Comparison of ENCODE assay signal across 13 mouse cellular contexts in the genomic region with DNA sequence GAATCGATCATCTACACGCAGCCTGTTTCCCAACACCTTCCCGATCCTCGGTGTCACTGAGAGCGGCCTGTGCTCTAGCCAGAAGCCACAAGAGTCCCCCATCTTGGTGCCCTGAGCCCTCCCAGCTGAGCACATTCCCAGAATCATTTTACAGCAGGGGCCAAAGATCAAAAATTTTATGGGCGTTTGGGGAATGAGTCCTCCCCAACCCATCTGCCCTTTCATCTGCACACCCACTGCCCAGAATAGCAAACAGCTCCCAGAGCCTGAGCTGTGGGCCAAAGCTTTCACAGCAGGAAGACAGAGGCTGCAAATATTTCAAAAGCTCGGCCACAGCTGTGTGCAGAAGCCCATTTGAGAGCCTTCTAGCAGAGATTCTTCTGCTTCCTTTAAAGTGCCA.
DNase-seq lines count a peak whose midpoint lies in the region; ATAC-seq lines count a peak whose summit lies in the region.
"Had no signal": no experiment of that assay in that cellular context is flagged by ENCODE, and none has a peak within 500 bp of the region (broad histone marks: within the 10 kb centered on the region; RNA-seq: fewer than 3 reads in every experiment).

No protein-coding gene starts in this region.

- H3K4me2 ChIP-seq in midbrain, embryonic 16.5 days (ENCODE audit: low read length), result no peak overlapping the region
- H3K4me2 ChIP-seq in kidney, embryonic 16.5 days (replicated peaks; ENCODE audit: low read depth, low read length), result no peak overlapping the region
- no peak overlapping the region for H3K4me2 ChIP-seq in neural tube, embryonic 11.5 days (ENCODE audit: low read depth)
- H3K4me2 ChIP-seq: heart, embryonic 12.5 days; midbrain, embryonic 13.5 days had no signal

- DNase-seq in frontal cortex, postnatal 36 days (ENCODE audit: low spot score in 2 of 2), result no peak
- peak; percentile 16 for DNase-seq in midbrain, embryonic 10.5 days (ENCODE audit: low spot score)
- peak; percentile 45 for DNase-seq in neural tube, embryonic 11.5 days (ENCODE audit: low spot score)
- no peak for DNase-seq in heart, postnatal 25 days (ENCODE audit: low spot score)
- DNase-seq: cerebellum, adult 9-11 months; liver; thymus, adult 2 months had no signal

- H3K27ac ChIP-seq in midbrain, embryonic 10.5 days (replicated peaks), result no peak overlapping the region
- H3K27ac ChIP-seq in midbrain, embryonic 16.5 days (ENCODE audit: low read length), result no peak overlapping the region; the same call in 1 of the 2 replicates
- no peak overlapping the region for H3K27ac ChIP-seq in kidney, embryonic 16.5 days (ENCODE audit: low read length)
- no peak overlapping the region for H3K27ac ChIP-seq in neural tube, embryonic 11.5 days (ENCODE audit: low read depth, low read length)
- H3K27ac ChIP-seq: midbrain, embryonic 13.5 days had no signal

- H3K4me1 ChIP-seq in midbrain, embryonic 10.5 days, result peaks cover 33% of the 10 kb centered on the region
- no peaks in the 10 kb centered on the region for H3K4me1 ChIP-seq in midbrain, embryonic 16.5 days (ENCODE audit: control insufficient read depth, insufficient read depth, low read length)
- H3K4me1 ChIP-seq in kidney, embryonic 16.5 days (ENCODE audit: insufficient read depth, low read length), result peaks cover 27% of the 10 kb centered on the region; the same call in 1 of the 2 replicates
- peaks cover 3% of the 10 kb centered on the region; the same call in 1 of the 2 replicates for H3K4me1 ChIP-seq in neural tube, embryonic 11.5 days (ENCODE audit: control insufficient read depth, insufficient read depth, low read length)

- 63% methylated on average over 7 of the region's 7 CpGs for WGBS in midbrain, embryonic 10.5 days
- 60% methylated on average over 7 of the region's 7 CpGs for WGBS in midbrain, embryonic 16.5 days
- 41% methylated on average over 7 of the region's 7 CpGs for WGBS in kidney, embryonic 16.5 days
- 31% methylated on average over 7 of the region's 7 CpGs for WGBS in neural tube, embryonic 11.5 days

- peak; percentile 34; the same call in 1 of the 2 replicates for ATAC-seq in frontal cortex, adult (ENCODE audit: low TSS enrichment)
- ATAC-seq in midbrain, embryonic 16.5 days, result no peak
- ATAC-seq in kidney, embryonic 16.5 days (ENCODE audit: low FRiP score, low TSS enrichment), result 0 out of 2 replicates have a peak, but pooled peaks have one; percentile 42
- ATAC-seq in neural tube, embryonic 11.5 days (ENCODE audit: insufficient read depth, low FRiP score, low TSS enrichment), result no peak
- no peak for ATAC-seq in granulocyte monocyte progenitor cell, adult 5-6 weeks (replicated peaks; ENCODE audit: poor library complexity, severe bottlenecking)
- ATAC-seq: midbrain, embryonic 13.5 days had no signal

- H3K9ac ChIP-seq in midbrain, embryonic 16.5 days (ENCODE audit: low read depth, low read length), result no peak overlapping the region
- H3K9ac ChIP-seq in kidney, embryonic 16.5 days (replicated peaks; ENCODE audit: low read length), result no peak overlapping the region
- H3K9ac ChIP-seq in neural tube, embryonic 11.5 days (ENCODE audit: low read length), result no peak overlapping the region
- H3K9ac ChIP-seq: heart, embryonic 12.5 days; midbrain, embryonic 13.5 days had no signal

- H3K9me3 ChIP-seq in midbrain, embryonic 10.5 days (replicated peaks), result no peaks in the 10 kb centered on the region
- no peaks in the 10 kb centered on the region for H3K9me3 ChIP-seq in midbrain, embryonic 16.5 days (replicated peaks; ENCODE audit: control insufficient read depth, low read length, poor library complexity, severe bottlenecking)
- H3K9me3 ChIP-seq in kidney, embryonic 16.5 days (ENCODE audit: low read length), result no peaks in the 10 kb centered on the region
- no peaks in the 10 kb centered on the region for H3K9me3 ChIP-seq in neural tube, embryonic 11.5 days (ENCODE audit: control insufficient read depth, low read length)
- H3K9me3 ChIP-seq: heart, embryonic 12.5 days; midbrain, embryonic 13.5 days had no signal

- H3K36me3 ChIP-seq in midbrain, embryonic 10.5 days, result no peaks in the 10 kb centered on the region
- H3K36me3 ChIP-seq in midbrain, embryonic 16.5 days (ENCODE audit: control insufficient read depth, insufficient read depth, low read length), result no peaks in the 10 kb centered on the region
- H3K36me3 ChIP-seq in kidney, embryonic 16.5 days (ENCODE audit: insufficient read depth, low read length), result no peaks in the 10 kb centered on the region
- no peaks in the 10 kb centered on the region for H3K36me3 ChIP-seq in neural tube, embryonic 11.5 days (ENCODE audit: control insufficient read depth, insufficient read depth, low read length)
- H3K36me3 ChIP-seq: heart, embryonic 12.5 days; midbrain, embryonic 13.5 days had no signal

- no peak overlapping the region for H3K4me3 ChIP-seq in midbrain, embryonic 10.5 days
- H3K4me3 ChIP-seq in midbrain, embryonic 16.5 days (ENCODE audit: low read depth, low read length), result no peak overlapping the region
- no peak overlapping the region for H3K4me3 ChIP-seq in kidney, embryonic 16.5 days (ENCODE audit: low read length)
- no peak overlapping the region for H3K4me3 ChIP-seq in neural tube, embryonic 11.5 days (ENCODE audit: low read depth, low read length)
- H3K4me3 ChIP-seq: heart, embryonic 12.5 days; midbrain, embryonic 13.5 days had no signal

- no peaks in the 10 kb centered on the region for H3K27me3 ChIP-seq in midbrain, embryonic 10.5 days (ENCODE audit: low read depth, poor library complexity, severe bottlenecking)
- H3K27me3 ChIP-seq in midbrain, embryonic 16.5 days (ENCODE audit: control insufficient read depth, insufficient read depth, low read depth, low read length), result no peaks in the 10 kb centered on the region
- no peaks in the 10 kb centered on the region for H3K27me3 ChIP-seq in kidney, embryonic 16.5 days (ENCODE audit: insufficient read depth, low read length)
- no peaks in the 10 kb centered on the region for H3K27me3 ChIP-seq in neural tube, embryonic 11.5 days (ENCODE audit: control insufficient read depth, insufficient read depth, low read length)
- H3K27me3 ChIP-seq: midbrain, embryonic 13.5 days had no signal

- intact Hi-C loops in heart, postnatal 25 days (cut with DNase I), result no loop called here

Comparison
In these comparisons a context has a peak if more than half of its experiments do, and no peak if none do; other contexts are left out.
1. ATAC-seq: peak in frontal cortex, adult (single experiment) and kidney, embryonic 16.5 days (single experiment); none in midbrain, embryonic 16.5 days (single experiment), neural tube, embryonic 11.5 days (single experiment) and granulocyte monocyte progenitor cell, adult 5-6 weeks (single experiment).
2. DNase-seq: peak in midbrain, embryonic 10.5 days (single experiment) and neural tube, embryonic 11.5 days (single experiment); none in frontal cortex, postnatal 36 days (0 of 2) and heart, postnatal 25 days (single experiment).